40 mouse cellular contexts compared by ENCODE assay signal in genomic region chr15:63932656-63933055, GRCm38 (mm10). TPM values are rescaled to one million over a fixed set of nuclear protein-coding genes. Genes with fewer than 3 reads are reported as not detected.
"Had no signal": no experiment of that assay in that cellular context is flagged by ENCODE, and none has a peak within 500 bp of the region (broad histone marks: within the 10 kb centered on the region; RNA-seq: fewer than 3 reads in every experiment).

No protein-coding gene starts in this region.

- H3K4me1 ChIP-seq: heart, embryonic 15.5 days; hindbrain, embryonic 13.5 days; hindbrain, embryonic 15.5 days; kidney, embryonic 15.5 days; limb, embryonic 13.5 days; limb, embryonic 15.5 days had no signal

- DNase-seq: gastrocnemius, adult 2 months; gastrocnemius, postnatal 10 days; gastrocnemius, postnatal 25 days; heart, adult 11 months; heart, adult 2 months; heart, postnatal 14 days; heart, postnatal 36 days; kidney, adult 11 months; kidney, adult 2 months; kidney, adult 9 months; kidney, postnatal 14 days; kidney, postnatal 36 days; layer of hippocampus, adult 9-11 months; layer of hippocampus, postnatal 36 days; left cerebral cortex, postnatal 4 days had no signal

- H3K27ac ChIP-seq: gastrocnemius, adult 2 months; heart, adult 2 months; heart, embryonic 13.5 days; heart, embryonic 15.5 days; hindbrain, embryonic 13.5 days; hindbrain, embryonic 15.5 days; hindbrain, postnatal 0 days; kidney, embryonic 15.5 days; kidney, postnatal 0 days; limb, embryonic 13.5 days; limb, embryonic 15.5 days had no signal

- H3K4me2 ChIP-seq: heart, embryonic 11.5 days; heart, embryonic 13.5 days; heart, embryonic 15.5 days; hindbrain, embryonic 13.5 days; hindbrain, embryonic 15.5 days; kidney, embryonic 15.5 days; limb, embryonic 13.5 days; limb, embryonic 15.5 days had no signal

- ATAC-seq: hindbrain, postnatal 0 days; intestine, embryonic 16.5 days had no signal

- H3K4me3 ChIP-seq: gastrocnemius, adult 2 months; heart, adult 2 months; heart, embryonic 13.5 days; heart, embryonic 15.5 days; hindbrain, embryonic 13.5 days; hindbrain, embryonic 15.5 days; kidney, embryonic 15.5 days; limb, embryonic 13.5 days; limb, embryonic 15.5 days had no signal

- H3K27me3 ChIP-seq: heart, embryonic 13.5 days; heart, embryonic 15.5 days; hindbrain, embryonic 13.5 days; hindbrain, embryonic 15.5 days; kidney, embryonic 15.5 days; limb, embryonic 13.5 days; limb, embryonic 15.5 days had no signal

- H3K9me3 ChIP-seq: heart, embryonic 13.5 days; heart, embryonic 15.5 days; hindbrain, embryonic 13.5 days; hindbrain, embryonic 15.5 days; kidney, embryonic 15.5 days; limb, embryonic 13.5 days; limb, embryonic 15.5 days had no signal

- H3K9ac ChIP-seq: heart, embryonic 13.5 days; heart, embryonic 15.5 days; hindbrain, embryonic 13.5 days; hindbrain, embryonic 15.5 days; kidney, embryonic 15.5 days; limb, embryonic 13.5 days; limb, embryonic 15.5 days had no signal

RNA-seq across cellular contexts. Expression of gene Gsdmc4, which starts 20.6 kb away (rescaled TPM):
- total RNA-seq: gastrocnemius, adult 2 months; gastrocnemius, postnatal 10 days; gastrocnemius, postnatal 25 days; gastrocnemius, postnatal 4 days; heart, adult 2 months; heart, postnatal 14 days; heart, postnatal 36 days; hematopoietic stem cell, adult 5-6 weeks; hindbrain, postnatal 0 days; layer of hippocampus, adult 18-20 months; layer of hippocampus, adult 8-10 months; layer of hippocampus, postnatal 14 days; layer of hippocampus, postnatal 36 days; left cerebral cortex, adult 18-20 months; left cerebral cortex, postnatal 10 days; left cerebral cortex, postnatal 25 days; left cerebral cortex, postnatal 4 days; liver, adult 2 months had no signal
- polyA plus RNA-seq: heart, embryonic 11.5 days; heart, embryonic 13.5 days; heart, embryonic 15.5 days; heart, postnatal 0 days; hindbrain, embryonic 11.5 days; hindbrain, embryonic 13.5 days; hindbrain, embryonic 15.5 days; hindbrain, postnatal 0 days; limb, embryonic 11.5 days; limb, embryonic 13.5 days; limb, embryonic 15.5 days had no signal

RNA-seq across cellular contexts. Expression of gene Gsdmc3, which starts 54.3 kb away (rescaled TPM):
- total RNA-seq: gastrocnemius, adult 2 months; gastrocnemius, postnatal 10 days; gastrocnemius, postnatal 25 days; gastrocnemius, postnatal 4 days; heart, adult 2 months; heart, postnatal 14 days; heart, postnatal 36 days; hematopoietic stem cell, adult 5-6 weeks; hindbrain, postnatal 0 days; layer of hippocampus, adult 18-20 months; layer of hippocampus, adult 8-10 months; layer of hippocampus, postnatal 14 days; layer of hippocampus, postnatal 36 days; left cerebral cortex, adult 18-20 months; left cerebral cortex, adult 8-10 months; left cerebral cortex, postnatal 10 days; left cerebral cortex, postnatal 25 days; left cerebral cortex, postnatal 4 days; liver, adult 2 months had no signal
- polyA plus RNA-seq: frontal cortex, adult 2 months; heart, adult 2 months; heart, embryonic 11.5 days; heart, embryonic 13.5 days; heart, embryonic 15.5 days; heart, postnatal 0 days; hindbrain, embryonic 11.5 days; hindbrain, embryonic 13.5 days; hindbrain, embryonic 15.5 days; hindbrain, postnatal 0 days; limb, embryonic 11.5 days; limb, embryonic 13.5 days; limb, embryonic 15.5 days; liver, adult 2 months had no signal
